Mouse (Mus musculus): ENCODE results near the gene Rpl29.

The Rpl29 gene

DNA sequence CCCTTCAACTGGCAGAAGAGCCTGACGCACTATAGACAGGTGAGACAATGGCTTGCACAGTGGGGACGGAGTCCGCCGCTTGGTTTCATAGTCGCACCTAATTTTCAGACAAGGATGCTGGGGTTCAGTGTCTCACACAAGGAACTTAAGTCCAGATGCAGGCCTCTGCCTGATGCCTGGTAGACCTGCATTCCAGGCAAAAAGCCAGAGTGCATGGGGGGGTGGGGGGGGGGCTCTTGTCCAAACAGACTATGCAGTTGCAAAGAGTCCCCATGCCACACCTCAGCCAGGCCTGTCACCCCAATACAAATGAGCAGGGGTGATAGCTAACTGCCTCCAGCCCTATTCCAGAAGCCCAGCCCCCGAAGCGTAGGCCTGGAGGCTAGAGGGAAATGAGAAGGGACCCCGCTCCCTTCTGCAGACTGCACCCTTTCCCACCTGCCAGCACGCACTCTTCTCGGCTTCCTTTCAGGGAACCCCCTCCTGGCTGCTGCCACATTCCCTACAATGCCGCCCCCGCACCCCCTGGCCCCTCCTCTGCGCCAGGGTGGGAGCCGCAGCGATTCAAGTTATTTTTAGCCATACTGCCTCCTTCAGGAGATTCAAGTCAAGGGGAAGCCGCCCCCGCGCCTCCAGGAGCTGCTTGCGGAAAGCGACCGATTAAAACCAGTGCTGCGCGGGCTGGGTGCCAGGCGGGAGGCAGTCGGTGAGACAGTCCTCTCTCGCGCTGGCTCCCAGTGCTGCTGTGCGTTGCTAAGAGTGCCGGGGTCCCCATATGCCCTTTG lies 11.2 kb upstream of the Rpl29 start:
- peak; percentile 97 to 98 for DNase-seq (ENCODE audit: low spot score in 2 of 2)

GRCm38 (mm10) chr9:106420608-106421007 lies 8.6 kb upstream of the Rpl29 start:
- no peak for DNase-seq (ENCODE audit: low spot score in 2 of 2)

GRCm38 (mm10) chr9:106421033-106421864 lies 8.0 kb upstream of the Rpl29 start:
- DNase-seq (ENCODE audit: low spot score in 2 of 2) = no peak

GRCm38 (mm10) chr9:106421865-106422160 lies 7.4 kb upstream of the Rpl29 start:
- DNase-seq (ENCODE audit: low spot score in 2 of 2) = peak; percentile 76 to 79

- DNase-seq (ENCODE audit: low spot score in 2 of 2) = no peak
Observed at GRCm38 (mm10) chr9:106428719-106429220, 484 bp upstream of the Rpl29 start.

- no peak for DNase-seq (ENCODE audit: low spot score in 2 of 2)
Observed at GRCm38 (mm10) chr9:106430015-106430264, 686 bp downstream of the Rpl29 start.

DNA sequence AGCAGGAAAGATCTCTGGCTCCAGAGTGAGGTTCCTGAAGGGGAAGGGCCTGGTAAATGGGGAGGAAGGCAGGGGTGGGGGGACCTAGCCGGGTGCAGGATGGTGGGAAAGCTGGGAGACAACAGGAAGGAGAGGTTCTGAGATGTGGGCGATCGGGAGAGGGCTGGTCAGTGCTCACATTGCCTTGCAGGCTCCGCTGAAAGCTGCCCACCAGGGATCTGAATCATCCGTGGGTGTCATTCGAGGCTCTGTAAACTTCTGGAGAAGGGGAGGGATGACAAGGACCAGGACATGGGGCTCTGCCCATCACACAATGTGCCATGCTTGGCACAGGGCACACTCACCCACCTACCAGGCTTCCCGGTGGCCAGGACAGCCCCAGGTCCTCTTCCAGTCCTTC lies 4.1 kb downstream of the Rpl29 start:
- peak in 1 of 2 experiments; percentile 58 for DNase-seq (ENCODE audit: low spot score in 2 of 2)

DNA sequence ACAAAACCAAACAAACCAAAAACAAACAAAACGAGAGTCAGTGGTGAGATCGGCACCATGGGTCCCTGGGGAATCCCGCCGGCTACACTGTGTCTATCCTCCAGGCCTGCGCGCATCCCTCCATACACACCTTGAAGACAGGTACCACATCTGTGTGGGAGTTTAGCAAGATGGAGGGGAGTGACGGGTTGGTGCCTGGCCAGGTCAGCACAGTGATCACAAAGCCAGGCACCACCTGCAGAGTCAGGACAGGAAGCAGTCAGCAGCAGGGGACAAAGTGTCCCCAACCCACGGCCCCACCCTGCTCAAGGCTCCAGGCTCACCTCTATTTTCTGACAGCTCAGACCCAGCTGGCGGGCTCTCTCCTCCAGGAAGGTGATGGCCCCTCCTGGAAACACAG lies 7.3 kb downstream of the Rpl29 start:
- DNase-seq (ENCODE audit: low spot score in 2 of 2) = no peak

- no peak for DNase-seq (ENCODE audit: low spot score in 2 of 2)
Observed at GRCm38 (mm10) chr9:106442680-106443079, 13.4 kb downstream of the Rpl29 start.

GRCm38 (mm10) chr9:106444836-106445235 lies 15.6 kb downstream of the Rpl29 start:
- no peak for DNase-seq (ENCODE audit: low spot score in 2 of 2)

GRCm38 (mm10) chr9:106447348-106447747 lies 18.1 kb downstream of the Rpl29 start, which contains the start of the genes Abhd14b and Abhd14a:
TSS of gene Abhd14b (plus strand) at chr9:106447459.
TSS of gene Abhd14a (minus strand) at chr9:106447678.
- peak; percentile 88 to 89 for DNase-seq (ENCODE audit: low spot score in 2 of 2)

DNA sequence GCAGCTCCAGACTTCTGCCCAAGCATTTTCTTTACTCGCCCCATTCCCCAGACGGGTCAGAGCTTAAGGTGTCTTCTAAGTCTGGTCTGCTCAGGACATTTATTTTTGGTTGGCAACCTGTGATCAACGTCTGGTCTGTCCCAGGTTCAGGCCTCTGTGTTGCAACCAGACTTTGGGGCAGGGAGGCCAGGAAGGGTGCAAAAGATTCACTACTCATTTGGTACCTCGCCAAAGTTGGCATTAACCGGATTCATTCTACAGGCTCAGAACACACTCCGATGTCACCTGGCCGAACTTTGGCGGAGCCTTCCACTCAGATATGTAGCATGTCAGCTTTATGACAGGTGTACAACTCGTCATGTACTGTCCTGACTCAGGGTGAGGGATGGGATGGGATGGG lies 18.7 kb downstream of the Rpl29 start:
- DNase-seq (ENCODE audit: low spot score in 2 of 2) = no peak

DNA sequence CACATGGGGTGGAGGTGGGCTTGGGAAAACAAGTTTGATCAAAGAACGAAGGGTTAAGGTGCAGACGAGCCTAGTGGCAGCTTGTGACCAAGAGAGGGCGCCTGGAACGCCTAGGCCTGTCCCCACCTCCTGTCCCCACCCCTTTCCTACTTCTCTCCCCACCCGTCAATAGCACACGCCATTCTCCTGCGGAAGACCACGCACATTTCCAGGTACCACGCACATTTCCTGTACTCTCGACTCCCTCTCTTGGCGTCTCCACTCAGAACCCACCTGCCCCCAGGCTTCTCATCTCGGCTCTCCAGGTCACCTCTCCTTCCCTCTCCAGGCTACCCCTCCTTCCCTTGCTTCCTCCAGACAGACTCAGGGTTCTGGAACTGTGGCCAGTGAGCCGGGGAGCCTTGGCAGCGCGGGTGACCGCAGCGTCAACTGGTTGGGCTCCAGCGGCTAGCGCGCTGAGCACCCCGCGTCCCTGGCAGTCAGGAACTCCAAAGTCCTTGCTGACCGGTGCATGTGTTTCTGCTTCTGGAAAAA lies 19.3 kb downstream of the Rpl29 start:
- peak; percentile 53 to 73 for DNase-seq (ENCODE audit: low spot score in 2 of 2)

DNA sequence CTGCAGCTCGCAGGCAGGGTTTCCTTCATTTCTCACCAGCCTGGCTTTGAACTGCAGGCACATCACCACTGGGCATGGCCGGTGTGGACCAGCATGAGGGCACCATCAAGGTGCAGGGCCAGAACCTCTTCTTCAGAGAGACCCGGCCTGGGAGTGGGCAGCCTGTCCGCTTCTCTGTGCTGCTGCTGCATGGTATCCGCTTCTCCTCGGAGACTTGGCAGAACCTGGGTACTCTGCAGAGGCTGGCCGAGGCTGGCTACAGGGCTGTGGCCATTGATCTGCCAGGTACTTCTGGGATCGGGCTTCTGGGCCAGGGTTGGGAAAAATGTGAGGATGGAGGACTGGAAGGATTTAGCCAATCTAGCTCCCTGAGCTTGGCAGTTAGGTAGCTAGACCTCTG lies 20.7 kb downstream of the Rpl29 start:
- DNase-seq (ENCODE audit: low spot score in 2 of 2) = no peak

- no peak for DNase-seq (ENCODE audit: low spot score in 2 of 2)
Observed at GRCm38 (mm10) chr9:106450661-106451060, 21.4 kb downstream of the Rpl29 start.

DNA sequence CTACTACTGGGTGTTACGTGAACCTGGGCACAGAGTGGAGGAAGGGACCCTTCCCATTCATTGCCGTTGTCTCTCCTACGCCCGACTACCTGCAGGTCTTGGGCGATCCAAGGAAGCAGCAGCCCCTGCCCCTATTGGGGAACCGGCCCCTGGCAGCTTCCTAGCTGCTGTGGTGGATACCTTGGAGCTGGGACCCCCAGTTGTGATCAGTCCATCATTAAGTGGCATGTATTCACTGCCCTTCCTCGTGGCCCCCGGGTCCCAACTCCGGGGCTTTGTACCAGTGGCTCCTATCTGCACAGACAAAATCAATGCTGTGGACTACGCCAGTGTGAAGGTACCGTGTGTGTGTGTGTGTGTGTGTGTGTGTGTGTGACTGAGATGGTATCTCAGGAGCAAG lies 22.0 kb downstream of the Rpl29 start:
- DNase-seq (ENCODE audit: low spot score in 2 of 2) = no peak

DNA sequence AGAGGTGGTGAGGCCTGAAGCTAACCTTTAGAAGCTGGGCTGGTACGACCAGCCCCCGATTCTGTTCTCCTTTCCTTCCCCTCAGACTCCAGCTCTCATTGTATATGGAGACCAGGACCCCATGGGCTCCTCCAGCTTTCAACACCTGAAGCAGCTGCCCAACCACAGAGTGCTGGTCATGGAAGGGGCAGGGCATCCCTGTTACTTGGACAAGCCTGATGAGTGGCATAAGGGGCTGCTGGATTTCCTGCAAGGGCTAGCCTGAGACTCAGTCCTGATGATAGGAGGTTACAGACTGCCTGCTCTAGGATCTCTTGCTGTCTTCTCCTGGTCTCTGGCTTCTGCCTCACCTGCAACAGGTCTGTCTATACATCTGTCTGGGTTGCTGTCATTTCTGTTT lies 22.6 kb downstream of the Rpl29 start:
- DNase-seq (ENCODE audit: low spot score in 2 of 2) = no peak

- no peak for DNase-seq (ENCODE audit: low spot score in 2 of 2)
Observed at GRCm38 (mm10) chr9:106452351-106452750, 23.1 kb downstream of the Rpl29 start.

DNA sequence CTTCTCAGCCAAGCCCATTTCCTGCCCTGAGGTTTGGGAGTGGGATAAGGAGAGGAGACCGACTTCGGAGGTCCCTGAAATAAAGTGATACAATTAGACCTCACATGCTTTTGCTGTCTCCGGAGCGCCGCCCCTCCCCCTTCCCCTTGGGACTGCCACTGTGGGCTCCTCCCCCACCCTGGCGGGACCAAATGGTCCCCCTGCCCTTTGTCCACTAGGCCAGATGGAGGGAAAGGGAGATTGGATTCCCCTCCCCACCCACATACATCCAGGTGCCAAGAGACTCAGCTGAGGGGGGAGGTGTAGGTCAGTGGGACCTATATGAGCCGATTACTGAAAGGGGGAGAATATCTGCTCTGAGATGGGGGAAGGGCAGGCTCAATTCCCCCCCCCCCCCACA lies 23.6 kb downstream of the Rpl29 start:
- no peak for DNase-seq (ENCODE audit: low spot score in 2 of 2)

- DNase-seq (ENCODE audit: low spot score in 2 of 2) = no peak
Observed at GRCm38 (mm10) chr9:106453271-106454070, 24.2 kb downstream of the Rpl29 start, which contains the start of gene Pcbp4. TSS of gene Pcbp4 (plus strand) at chr9:106453291.

- DNase-seq (ENCODE audit: low spot score in 2 of 2) = no peak
Observed at GRCm38 (mm10) chr9:106454071-106454761, 25.0 kb downstream of the Rpl29 start.
